Mouse (Mus musculus) kidney, postnatal 10 days (tissue): ENCODE measurements around the gene Ppp4r3a.

Experiments
- DNase-seq: peaks from one replicate; pipeline ENCODE4 v3.0.0; 2021; ENCODE audit warnings: mixed read lengths

The Ppp4r3a gene

DNA sequence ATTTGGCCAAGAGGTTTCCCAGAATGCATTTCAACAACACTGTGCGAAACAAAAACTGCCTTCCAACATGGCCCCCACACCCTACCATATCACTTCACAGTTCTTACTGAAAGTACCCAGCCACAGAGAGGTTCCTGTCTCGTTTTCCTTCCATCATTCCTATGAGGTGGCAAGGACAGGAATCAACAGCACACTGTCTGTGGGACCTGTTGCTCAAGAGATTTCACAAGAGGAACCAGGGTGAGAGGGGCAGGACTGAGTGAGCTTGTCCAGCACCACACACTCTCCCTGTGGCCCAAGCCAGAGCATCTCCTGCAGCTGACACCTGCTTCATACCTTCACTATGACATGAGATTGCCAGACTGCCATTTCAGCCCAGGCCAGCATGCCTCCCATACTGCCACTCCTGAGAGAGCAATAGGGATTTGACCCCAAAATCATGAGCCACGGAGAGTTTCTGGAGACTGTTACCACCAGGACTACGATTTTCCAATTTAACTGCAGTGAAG, 93.7 kb downstream of the Ppp4r3a start:
- no peak for DNase-seq
